In the genomic region with DNA sequence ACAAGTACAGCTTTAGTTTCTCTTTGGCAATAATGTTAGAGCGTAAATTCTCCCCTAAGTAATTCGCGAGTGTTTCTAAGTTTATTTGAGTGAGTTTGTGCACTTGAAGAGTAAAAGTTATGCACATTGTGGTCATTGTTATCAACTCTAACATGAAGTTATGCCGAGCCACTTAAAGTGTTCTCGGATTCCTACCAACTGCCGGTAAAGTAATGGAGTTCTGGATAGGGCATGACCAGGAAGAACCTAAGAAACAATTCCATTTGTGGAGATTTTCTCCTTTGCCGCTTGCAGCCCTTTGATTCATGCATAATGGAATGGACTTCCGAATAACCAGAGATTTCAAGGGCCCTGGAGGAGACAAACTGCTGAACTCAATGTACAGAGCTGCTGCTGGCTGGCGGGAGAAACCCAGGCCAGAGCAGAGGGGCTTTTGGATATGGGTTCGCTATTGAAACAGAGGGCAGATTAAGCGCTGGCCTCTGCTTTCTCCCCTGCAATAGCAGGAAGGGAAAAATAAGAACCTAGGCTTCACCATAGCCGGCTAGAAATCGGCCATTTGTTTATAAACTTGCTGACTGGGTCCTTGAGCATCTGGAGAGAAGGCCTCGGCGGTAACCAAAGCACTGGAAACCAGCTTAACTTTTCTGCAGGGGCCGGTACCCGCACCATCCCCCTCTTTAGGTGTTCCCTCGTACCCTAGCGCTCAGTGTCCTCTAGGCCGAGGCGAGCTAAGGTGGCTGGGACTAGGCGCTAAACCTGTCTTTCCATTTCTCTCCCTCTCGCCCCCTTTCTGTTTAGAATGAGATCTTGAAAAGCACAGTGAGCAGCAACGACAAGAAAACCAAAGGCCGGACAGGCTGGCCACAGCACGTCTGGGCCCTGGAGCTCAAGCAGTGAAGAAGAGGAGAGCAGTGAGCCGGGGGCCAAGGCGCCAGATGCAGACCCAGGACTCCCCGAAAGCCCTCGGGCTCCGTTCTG, we compare ENCODE assay signal across 11 mouse cellular contexts. TPM values are rescaled to one million over a fixed set of nuclear protein-coding genes. Genes with fewer than 3 reads are reported as not detected.
DNase-seq lines count a peak whose midpoint lies in the region; ATAC-seq and TF ChIP-seq lines count a peak whose summit lies in the region.
"Had no signal": no experiment of that assay in that cellular context is flagged by ENCODE, and none has a peak within 500 bp of the region (broad histone marks: within the 10 kb centered on the region; RNA-seq: fewer than 3 reads in every experiment).

No protein-coding gene starts in this region.

- H3K36me3 ChIP-seq in forebrain, embryonic 10.5 days (replicated peaks) = no peaks in the 10 kb centered on the region
- no peaks in the 10 kb centered on the region for H3K36me3 ChIP-seq in forebrain, embryonic 12.5 days (replicated peaks)
- no peaks in the 10 kb centered on the region for H3K36me3 ChIP-seq in midbrain, embryonic 11.5 days (ENCODE audit: control insufficient read depth, insufficient read depth, low read length)
- no peaks in the 10 kb centered on the region for H3K36me3 ChIP-seq in midbrain, embryonic 15.5 days (replicated peaks)
- no peaks in the 10 kb centered on the region; the same call in 1 of the 2 replicates for H3K36me3 ChIP-seq in limb, embryonic 11.5 days (ENCODE audit: control insufficient read depth, insufficient read depth, low read length)
- H3K36me3 ChIP-seq in stomach, postnatal 0 days (ENCODE audit: control insufficient read depth, insufficient read depth, low read length) = no peaks in the 10 kb centered on the region; the same call in 1 of the 2 replicates

- H3K9ac ChIP-seq in forebrain, embryonic 12.5 days = no peak overlapping the region
- no peak overlapping the region for H3K9ac ChIP-seq in midbrain, embryonic 11.5 days (ENCODE audit: low read length)
- no peak overlapping the region for H3K9ac ChIP-seq in midbrain, embryonic 15.5 days
- H3K9ac ChIP-seq in limb, embryonic 11.5 days (ENCODE audit: low read length) = peak overlapping the region; percentile 99
- peak overlapping the region; percentile 79 for H3K9ac ChIP-seq in stomach, postnatal 0 days (ENCODE audit: low read length)

- no peak overlapping the region for H3K27ac ChIP-seq in forebrain, embryonic 10.5 days
- H3K27ac ChIP-seq in forebrain, embryonic 12.5 days = no peak overlapping the region
- no peak overlapping the region for H3K27ac ChIP-seq in midbrain, embryonic 11.5 days (ENCODE audit: low read depth, low read length)
- H3K27ac ChIP-seq in midbrain, embryonic 15.5 days = no peak overlapping the region
- H3K27ac ChIP-seq in limb, embryonic 11.5 days (replicated peaks; ENCODE audit: low read depth, low read length) = peak overlapping the region; percentile 99
- peak overlapping the region; percentile 81 for H3K27ac ChIP-seq in stomach, postnatal 0 days (replicated peaks)
- H3K27ac ChIP-seq: hindbrain, postnatal 0 days had no signal

- ATAC-seq in forebrain, embryonic 12.5 days (ENCODE audit: low FRiP score) = no peak
- no peak for ATAC-seq in midbrain, embryonic 11.5 days (ENCODE audit: low FRiP score)
- ATAC-seq in midbrain, embryonic 15.5 days (replicated peaks) = no peak
- ATAC-seq in limb, embryonic 11.5 days (ENCODE audit: insufficient number of reproducible peaks, low FRiP score, low TSS enrichment, low read depth) = no peak
- ATAC-seq in stomach, postnatal 0 days (ENCODE audit: low FRiP score, low TSS enrichment) = no peak
- ATAC-seq: forebrain, embryonic 14.5 days; hindbrain, postnatal 0 days had no signal

- no peaks in the 10 kb centered on the region for H3K9me3 ChIP-seq in forebrain, embryonic 10.5 days
- H3K9me3 ChIP-seq in forebrain, embryonic 12.5 days = no peaks in the 10 kb centered on the region
- H3K9me3 ChIP-seq in midbrain, embryonic 11.5 days (ENCODE audit: control insufficient read depth, low read length) = no peaks in the 10 kb centered on the region
- H3K9me3 ChIP-seq in midbrain, embryonic 15.5 days = no peaks in the 10 kb centered on the region
- H3K9me3 ChIP-seq in limb, embryonic 11.5 days (ENCODE audit: control insufficient read depth, low read length) = no peaks in the 10 kb centered on the region
- no peaks in the 10 kb centered on the region for H3K9me3 ChIP-seq in stomach, postnatal 0 days (ENCODE audit: control insufficient read depth, low read length)

- H3K4me2 ChIP-seq in forebrain, embryonic 12.5 days = no peak overlapping the region
- H3K4me2 ChIP-seq in midbrain, embryonic 11.5 days = no peak overlapping the region
- H3K4me2 ChIP-seq in midbrain, embryonic 15.5 days = no peak overlapping the region
- H3K4me2 ChIP-seq in limb, embryonic 11.5 days (ENCODE audit: low read depth, severe bottlenecking) = peak overlapping the region; percentile 61
- peak overlapping the region; percentile 55 for H3K4me2 ChIP-seq in stomach, postnatal 0 days (replicated peaks; ENCODE audit: low read depth)

- under 1% methylated on average over 31 of the region's 31 CpGs for WGBS in forebrain, embryonic 10.5 days
- WGBS in forebrain, embryonic 12.5 days = 1% methylated on average over 31 of the region's 31 CpGs
- WGBS in midbrain, embryonic 11.5 days = under 1% methylated on average over 31 of the region's 31 CpGs
- 1% methylated on average over 31 of the region's 31 CpGs for WGBS in midbrain, embryonic 15.5 days
- under 1% methylated on average over 31 of the region's 31 CpGs for WGBS in limb, embryonic 11.5 days
- WGBS in stomach, postnatal 0 days = 12% methylated on average over 31 of the region's 31 CpGs

- H3K4me3 ChIP-seq in forebrain, embryonic 10.5 days = no peak overlapping the region
- H3K4me3 ChIP-seq in forebrain, embryonic 12.5 days (replicated peaks) = no peak overlapping the region; the same call in 1 of the 2 replicates
- no peak overlapping the region for H3K4me3 ChIP-seq in midbrain, embryonic 11.5 days (ENCODE audit: low read depth, low read length)
- no peak overlapping the region for H3K4me3 ChIP-seq in midbrain, embryonic 15.5 days
- peak overlapping the region; percentile 85 for H3K4me3 ChIP-seq in limb, embryonic 11.5 days (ENCODE audit: low read depth, low read length)
- H3K4me3 ChIP-seq in stomach, postnatal 0 days (ENCODE audit: low read depth, low read length) = peak overlapping the region; percentile 63

- TF ChIP-seq CTCF in stomach, postnatal 0 days (IDR thresholded peaks at IDR 0.05; ENCODE audit: low read depth) = 0 out of 2 replicates have a peak, but pooled peaks have one; percentile 1

- peaks cover 100% of the 10 kb centered on the region for H3K27me3 ChIP-seq in forebrain, embryonic 10.5 days (ENCODE audit: poor library complexity, severe bottlenecking)
- peaks cover 97% of the 10 kb centered on the region for H3K27me3 ChIP-seq in forebrain, embryonic 12.5 days
- H3K27me3 ChIP-seq in midbrain, embryonic 11.5 days (ENCODE audit: control insufficient read depth, insufficient read depth, low read length) = peaks cover 95% of the 10 kb centered on the region
- peaks cover 84% of the 10 kb centered on the region for H3K27me3 ChIP-seq in midbrain, embryonic 15.5 days (replicated peaks)
- H3K27me3 ChIP-seq in limb, embryonic 11.5 days (ENCODE audit: control insufficient read depth, insufficient read depth, low read length) = peaks cover 12% of the 10 kb centered on the region
- H3K27me3 ChIP-seq in stomach, postnatal 0 days (ENCODE audit: control insufficient read depth, insufficient read depth, low read length) = no peaks in the 10 kb centered on the region; the same call in 1 of the 2 replicates

- no peak for TF ChIP-seq EP300 in stomach, postnatal 0 days (optimal IDR thresholded peaks at IDR 0.05)

- DNase-seq in forebrain, embryonic 10.5 days (ENCODE audit: extremely low spot score, low spot score) = peak; percentile 59
- peak; percentile 97 for DNase-seq in midbrain, embryonic 11.5 days (ENCODE audit: low spot score, missing footprints)
- peak; percentile 70 for DNase-seq in limb, embryonic 11.5 days (ENCODE audit: low spot score)
- DNase-seq in stomach, postnatal 0 days (ENCODE audit: low spot score) = peak; percentile 16
- DNase-seq in adrenal gland, adult 2 months = no peak
- no peak for DNase-seq in cerebellum, adult 18-20 months
- DNase-seq: lung, adult 18-20 months had no signal

- H3K4me1 ChIP-seq in forebrain, embryonic 10.5 days = peaks cover 24% of the 10 kb centered on the region
- H3K4me1 ChIP-seq in forebrain, embryonic 12.5 days = peaks cover 18% of the 10 kb centered on the region
- H3K4me1 ChIP-seq in midbrain, embryonic 11.5 days (ENCODE audit: control insufficient read depth, insufficient read depth, low read length) = peaks cover 8% of the 10 kb centered on the region
- H3K4me1 ChIP-seq in midbrain, embryonic 15.5 days = peaks cover 16% of the 10 kb centered on the region
- H3K4me1 ChIP-seq in limb, embryonic 11.5 days (ENCODE audit: control insufficient read depth, insufficient read depth, low read length) = peaks cover 5% of the 10 kb centered on the region; the same call in 1 of the 2 replicates
- no peaks in the 10 kb centered on the region; the same call in 1 of the 2 replicates for H3K4me1 ChIP-seq in stomach, postnatal 0 days (replicated peaks; ENCODE audit: control insufficient read depth, insufficient read depth)

RNA-seq across cellular contexts. Expression of a gene that starts 2.5 kb away (rescaled TPM):
- polyA plus RNA-seq in forebrain, embryonic 10.5 days (2016; fragmentation: Nextera tagmentation; extraction: Ambion mirVana) = not detected in 2 replicates
- polyA plus RNA-seq in forebrain, embryonic 12.5 days (2016; fragmentation: Nextera tagmentation; extraction: Ambion mirVana) = not detected in 2 replicates
- polyA plus RNA-seq in midbrain, embryonic 11.5 days (2014; fragmentation: Nextera tagmentation; extraction: Ambion mirVana) = not detected in 2 replicates
- polyA plus RNA-seq in midbrain, embryonic 15.5 days (2015; fragmentation: Nextera tagmentation; extraction: Ambion mirVana) = not detected in 2 replicates
- polyA plus RNA-seq in limb, embryonic 11.5 days (2014; fragmentation: Nextera tagmentation; extraction: Ambion mirVana) = 27.3 and 30.3 TPM in 2 replicates
- 6.8 and 7.7 TPM in 2 replicates for polyA plus RNA-seq in stomach, postnatal 0 days (2015; fragmentation: Nextera tagmentation; extraction: Ambion mirVana)
- total RNA-seq in adrenal gland, adult 2 months (2021) = 10 to 100 TPM; 30.6 to 56.3 TPM
- 46.9 and 76.2 TPM in 2 replicates for polyA plus RNA-seq in adrenal gland, adult 2 months (2012; rRNA removed)
- total RNA-seq: hindbrain, postnatal 0 days had no signal
- polyA plus RNA-seq: forebrain, embryonic 14.5 days; hindbrain, postnatal 0 days had no signal

Comparison
In these comparisons a context has a peak if more than half of its experiments do, and no peak if none do; other contexts are left out.
1. DNase-seq: peak in forebrain, embryonic 10.5 days (single experiment), midbrain, embryonic 11.5 days (single experiment), limb, embryonic 11.5 days (single experiment) and stomach, postnatal 0 days (single experiment); none in adrenal gland, adult 2 months (single experiment) and cerebellum, adult 18-20 months (0 of 2).
2. H3K27ac ChIP-seq: peak in limb, embryonic 11.5 days (single experiment) and stomach, postnatal 0 days (single experiment); none in forebrain, embryonic 10.5 days (single experiment), forebrain, embryonic 12.5 days (single experiment), midbrain, embryonic 11.5 days (single experiment) and midbrain, embryonic 15.5 days (single experiment).
3. H3K4me3 ChIP-seq: peak in limb, embryonic 11.5 days (single experiment) and stomach, postnatal 0 days (single experiment); none in forebrain, embryonic 10.5 days (single experiment), forebrain, embryonic 12.5 days (single experiment), midbrain, embryonic 11.5 days (single experiment) and midbrain, embryonic 15.5 days (single experiment).
4. H3K4me2 ChIP-seq: peak in limb, embryonic 11.5 days (single experiment) and stomach, postnatal 0 days (single experiment); none in forebrain, embryonic 12.5 days (single experiment), midbrain, embryonic 11.5 days (single experiment) and midbrain, embryonic 15.5 days (single experiment).
5. H3K9ac ChIP-seq: peak in limb, embryonic 11.5 days (single experiment) and stomach, postnatal 0 days (single experiment); none in forebrain, embryonic 12.5 days (single experiment), midbrain, embryonic 11.5 days (single experiment) and midbrain, embryonic 15.5 days (single experiment).